Mouse (Mus musculus): Measurements from ENCODE around the gene Pold3.

- TF ChIP-seq EP300 (IDR thresholded peaks at IDR 0.05; ENCODE audit: low read depth) (no peak), CTCF (IDR thresholded peaks at IDR 0.05; ENCODE audit: low read depth) (peak; percentile 42)
Measured at GRCm38 (mm10) chr7:100124211-100124610, 2.8 kb upstream of the Pold3 start.
